Mouse (Mus musculus) olfactory bulb, adult 2 months (tissue): Measurements from ENCODE around the gene Lpcat1. TPM values are rescaled to one million over a fixed set of nuclear protein-coding genes. Genes with fewer than 3 reads are reported as not detected.

Experiments
- H3K27ac ChIP-seq: fragments of 200-500 bp; 2 replicates; pipeline ENCODE4 v1.5.1; 2012; ENCODE audit warnings: low read depth, low read length; ENCODE audit not compliant: insufficient read depth
- H3K4me1 ChIP-seq: fragments of 200-500 bp; 2 replicates; pipeline ENCODE4 v1.6.1; 2012; ENCODE audit warnings: low read length; ENCODE audit not compliant: control insufficient read depth, insufficient read depth
- H3K4me3 ChIP-seq: fragments of 200-500 bp; 2 replicates; pipeline ENCODE4 v1.5.1; 2012; ENCODE audit warnings: mild to moderate bottlenecking, low read depth, low read length, moderate library complexity; ENCODE audit not compliant: insufficient read depth
- CTCF ChIP-seq: fragments of 200-500 bp; IDR thresholded peaks from 2 replicates; pipeline ENCODE4 v1.5.1; 2012; ENCODE audit warnings: low read depth, mild to moderate bottlenecking, low read length, moderate library complexity; ENCODE audit not compliant: insufficient read depth
- POLR2A ChIP-seq: fragments of 200-500 bp; IDR thresholded peaks from 2 replicates; pipeline ENCODE4 v1.6.1; 2012; ENCODE audit warnings: mild to moderate bottlenecking, low read depth, low read length, moderate library complexity; ENCODE audit not compliant: insufficient read depth
- WGBS: fragments of 180-500 bp; shearing (Covaris S2); methylation state at CpG from one replicate; pipeline ENCODE4 v1.1.7; 2018; 5-methylcytosine and 5-hydroxymethylcytosine counted together
- polyA plus RNA-seq: library from polyadenylated mRNA; stranded (reverse); fragments of >200 nt; gene quantifications from 2 replicates; pipeline ENCODE4 v1.2.4, GENCODE M21; 2012; ENCODE audit warnings: low replicate concordance; ENCODE audit not compliant: missing spikeins, insufficient read depth, insufficient read length

The Lpcat1 gene
- polyA plus RNA-seq, 1 experiment, result not detected

DNA sequence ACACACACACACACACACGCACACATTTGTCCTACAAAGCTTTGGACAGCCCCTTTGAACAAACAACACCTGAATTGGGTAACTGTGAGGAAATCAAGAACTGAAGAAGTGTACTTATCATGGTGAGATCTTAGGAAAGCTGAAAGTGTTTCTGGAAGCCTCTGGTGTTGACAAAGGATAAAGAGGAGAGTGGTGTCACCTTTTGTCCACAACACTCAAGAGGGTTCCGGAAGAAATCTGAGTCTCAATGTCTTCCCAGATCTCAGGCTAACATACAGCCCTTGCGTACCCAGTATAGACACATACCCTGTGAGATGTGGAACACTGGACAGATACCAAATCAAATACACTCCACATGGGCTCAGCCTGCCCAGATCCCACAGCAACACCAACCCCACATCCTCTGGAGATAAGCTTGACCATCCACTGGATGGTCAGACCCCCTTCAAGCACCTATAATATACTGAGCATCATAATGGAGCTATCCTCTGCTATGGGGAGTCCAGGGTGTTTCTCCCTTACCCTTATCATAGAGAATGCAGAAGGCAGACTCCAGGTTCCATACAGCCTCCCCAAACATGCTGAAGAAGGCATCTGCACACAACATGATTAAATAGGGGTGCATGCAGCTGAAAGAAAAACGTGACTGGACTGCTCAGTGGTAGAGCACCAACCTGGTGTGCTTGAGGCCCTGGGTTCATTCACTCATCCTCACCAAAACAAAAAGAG lies 23.7 kb upstream of the Lpcat1 start:
- Histone ChIP-seq H3K4me1 (0 out of 2 replicates have a peak, but pooled peaks cover 3% of the 10 kb centered on the region), H3K4me3 (no peak overlapping the region), H3K27ac (no peak overlapping the region)
- WGBS, result 87% methylated on average over 4 of the region's 4 CpGs
- no peak for TF ChIP-seq CTCF
- no peak for TF ChIP-seq POLR2A

- no peak overlapping the region for H3K27ac ChIP-seq
- TF ChIP-seq CTCF, result no peak
- H3K4me1 ChIP-seq, result 0 out of 2 replicates have a peak, but pooled peaks cover 3% of the 10 kb centered on the region
- no peak overlapping the region for H3K4me3 ChIP-seq
- 76% methylated on average over 2 of the region's 2 CpGs for WGBS
Observed at GRCm38 (mm10) chr13:73445087-73445486, 21.9 kb upstream of the Lpcat1 start.

- Histone ChIP-seq H3K4me3 (no peak overlapping the region), H3K27ac (no peak overlapping the region), H3K4me1 (0 out of 2 replicates have a peak, but pooled peaks cover 3% of the 10 kb centered on the region)
- TF ChIP-seq POLR2A (no peak), CTCF (no peak)
- 94% methylated on average over 2 of the region's 2 CpGs for WGBS
Observed at GRCm38 (mm10) chr13:73446076-73446475, 20.9 kb upstream of the Lpcat1 start.

GRCm38 (mm10) chr13:73446494-73446893 lies 20.5 kb upstream of the Lpcat1 start:
- TF ChIP-seq POLR2A (no peak), CTCF (no peak)
- WGBS, result 57% methylated on average over 4 of the region's 4 CpGs
- H3K4me3 ChIP-seq, result no peak overlapping the region
- 0 out of 2 replicates have a peak, but pooled peaks cover 3% of the 10 kb centered on the region for H3K4me1 ChIP-seq
- no peak overlapping the region for H3K27ac ChIP-seq

GRCm38 (mm10) chr13:73446943-73447342 lies 20.1 kb upstream of the Lpcat1 start:
- TF ChIP-seq CTCF (no peak), POLR2A (no peak)
- H3K4me3 ChIP-seq, result no peak overlapping the region
- 40% methylated on average over 7 of the region's 7 CpGs for WGBS
- H3K27ac ChIP-seq, result no peak overlapping the region
- H3K4me1 ChIP-seq, result 0 out of 2 replicates have a peak, but pooled peaks cover 3% of the 10 kb centered on the region

DNA sequence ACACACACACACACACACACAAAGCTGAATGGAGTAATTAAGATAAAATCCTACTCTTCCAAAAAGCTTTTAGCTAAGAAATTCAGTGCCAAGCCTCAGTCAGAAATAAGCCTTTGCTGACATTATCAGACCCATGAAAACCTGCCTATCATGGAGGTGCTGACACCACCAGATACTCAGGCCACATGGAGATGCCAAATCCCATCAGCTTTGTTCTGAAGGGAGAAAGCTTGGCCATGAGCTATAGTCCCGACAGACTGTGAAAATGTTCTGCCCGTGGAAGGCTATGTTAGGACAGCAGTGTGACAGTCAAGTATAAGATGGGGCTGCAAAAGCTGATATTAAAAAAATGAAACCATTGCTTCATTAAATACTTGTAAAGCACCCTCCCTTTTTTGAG lies 19.5 kb upstream of the Lpcat1 start:
- 55% methylated on average over 2 of the region's 2 CpGs for WGBS
- no peak for TF ChIP-seq CTCF
- no peak for TF ChIP-seq POLR2A
- Histone ChIP-seq H3K4me1 (0 out of 2 replicates have a peak, but pooled peaks cover 3% of the 10 kb centered on the region), H3K4me3 (no peak overlapping the region), H3K27ac (no peak overlapping the region)

DNA sequence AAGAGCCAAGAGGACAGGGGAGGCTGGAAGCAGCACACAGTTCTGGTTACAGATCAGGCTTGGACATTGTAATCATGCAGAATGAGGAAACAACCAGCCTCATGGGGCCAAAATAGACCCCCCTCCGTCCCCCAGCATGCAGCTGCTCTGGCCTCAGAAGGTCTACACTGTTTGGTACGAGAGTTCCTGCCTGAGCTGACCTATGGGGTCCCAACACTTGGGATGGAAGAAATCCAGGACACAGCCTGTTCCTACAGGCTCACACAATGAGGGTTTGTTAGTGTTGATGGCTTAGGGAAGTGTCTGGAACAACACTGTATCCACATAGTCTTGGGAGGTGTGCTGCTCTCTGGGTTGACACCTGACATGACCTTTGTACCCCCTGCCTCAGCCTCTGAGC lies 18.8 kb upstream of the Lpcat1 start:
- TF ChIP-seq POLR2A, result no peak
- TF ChIP-seq CTCF, result no peak
- WGBS, result 41% methylated on average over 2 of the region's 2 CpGs
- Histone ChIP-seq H3K4me1 (0 out of 2 replicates have a peak, but pooled peaks cover 3% of the 10 kb centered on the region), H3K4me3 (no peak overlapping the region), H3K27ac (no peak overlapping the region)

GRCm38 (mm10) chr13:73448723-73449122 lies 18.3 kb upstream of the Lpcat1 start:
- WGBS, result 94% methylated on average over 3 of the region's 3 CpGs
- H3K27ac ChIP-seq, result no peak overlapping the region
- no peak for TF ChIP-seq CTCF
- no peak for TF ChIP-seq POLR2A
- 0 out of 2 replicates have a peak, but pooled peaks cover 3% of the 10 kb centered on the region for H3K4me1 ChIP-seq
- no peak overlapping the region for H3K4me3 ChIP-seq

- Histone ChIP-seq H3K4me3 (no peak overlapping the region), H3K4me1 (no peaks in the 10 kb centered on the region), H3K27ac (no peak overlapping the region)
- no peak for TF ChIP-seq CTCF
- no peak for TF ChIP-seq POLR2A
- WGBS, result 84% methylated on average over 3 of the region's 3 CpGs
Observed at GRCm38 (mm10) chr13:73453503-73454217, 13.3 kb upstream of the Lpcat1 start.
